Mouse (Mus musculus) layer of hippocampus, adult 11-12 months (tissue): ENCODE measurements around the gene Jag1.

Source experiments
- DNase-seq: peaks from one replicate; pipeline ENCODE4 v3.0.0; 2022; ENCODE audit warnings: low spot score

Gene Jag1

GRCm38 (mm10) chr2:137063829-137064228 lies 52.6 kb downstream of the Jag1 start:
- no peak for DNase-seq

DNA sequence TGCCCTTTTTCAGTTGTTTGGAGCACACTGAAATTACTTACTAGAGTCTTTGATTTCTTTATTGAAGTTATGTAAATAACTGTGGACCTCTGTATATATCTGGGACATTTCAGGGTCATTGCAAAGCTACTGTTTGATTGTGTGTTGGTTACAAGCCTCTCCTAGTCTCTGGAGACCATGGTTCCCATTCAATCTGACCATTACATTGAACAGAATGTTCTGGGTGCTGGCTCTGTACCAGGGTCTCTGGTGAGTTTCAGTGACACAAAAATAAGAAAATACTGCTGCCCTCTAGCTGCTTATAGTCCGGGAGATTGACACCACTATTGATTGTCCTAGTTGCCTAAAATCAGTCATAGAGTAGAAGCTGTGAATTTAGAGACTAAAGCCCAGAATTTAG lies 66.5 kb downstream of the Jag1 start:
- DNase-seq: no peak

GRCm38 (mm10) chr2:137049367-137049766 lies 67.1 kb downstream of the Jag1 start:
- DNase-seq: no peak

DNA sequence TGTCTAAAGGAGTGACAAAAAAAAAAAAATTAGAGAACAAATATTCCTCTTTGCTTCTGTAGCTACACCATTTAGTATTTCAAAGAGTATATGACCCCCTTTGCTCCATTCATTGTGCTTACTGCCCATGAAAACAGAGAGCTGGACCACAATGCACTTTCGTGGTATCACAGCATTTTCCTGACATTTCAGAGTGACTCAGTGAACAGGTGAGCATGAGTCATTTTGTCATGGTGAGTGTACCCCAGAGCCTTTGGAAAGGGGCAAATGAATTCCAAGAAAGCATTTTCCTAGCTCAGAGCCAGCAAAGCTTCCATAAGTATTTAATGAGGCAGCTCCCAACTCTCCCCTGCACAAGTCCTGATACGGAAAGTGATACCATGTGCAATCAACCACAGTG lies 72.3 kb downstream of the Jag1 start:
- DNase-seq: no peak
